Mouse (Mus musculus): Measurements from ENCODE around the gene Hecw2.
A peak's percentile ranks its signal among the peaks of the same experiment; 100 is the strongest.

The Hecw2 gene

DNA sequence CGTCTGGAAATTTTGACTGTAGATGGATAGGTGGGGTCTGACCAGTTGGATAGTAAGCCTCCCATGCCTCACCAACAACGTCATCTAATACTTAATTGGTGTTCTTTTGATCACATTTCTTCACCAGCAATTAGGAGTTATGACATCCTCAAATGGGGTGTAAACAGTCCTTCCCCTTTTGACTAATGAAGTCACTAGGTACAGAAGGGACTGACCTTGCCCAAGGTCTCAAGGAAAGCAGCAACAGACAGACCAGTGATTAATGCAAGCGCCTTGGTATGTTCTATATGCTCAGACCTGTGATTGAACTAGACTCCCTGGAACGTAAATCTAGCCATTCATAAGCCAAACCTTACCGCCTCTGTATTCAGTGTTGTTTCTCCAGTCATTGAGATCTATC lies 364.7 kb downstream of the Hecw2 start:
- no peak for DNase-seq (ENCODE audit: low spot score)

DNA sequence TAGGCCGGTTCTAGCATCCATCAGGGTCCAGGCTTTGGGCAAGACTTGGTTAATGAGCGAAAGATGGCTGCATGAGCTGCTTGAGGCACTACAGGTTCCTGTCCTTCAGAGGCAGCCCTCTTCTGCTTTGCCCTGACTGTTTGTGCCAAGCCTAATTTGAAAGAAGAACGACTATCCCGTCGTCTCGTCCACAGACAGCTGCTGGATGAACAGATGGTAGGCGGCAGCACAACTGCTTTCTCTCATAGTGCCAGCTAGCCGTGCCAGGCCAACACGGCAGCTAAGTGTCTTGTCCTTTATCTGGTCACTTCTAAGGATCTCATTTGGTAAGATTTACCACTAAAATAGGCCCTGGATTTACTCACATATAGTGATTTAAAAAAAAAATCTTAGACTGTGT lies 365.9 kb downstream of the Hecw2 start:
- DNase-seq (ENCODE audit: low spot score): no peak

DNA sequence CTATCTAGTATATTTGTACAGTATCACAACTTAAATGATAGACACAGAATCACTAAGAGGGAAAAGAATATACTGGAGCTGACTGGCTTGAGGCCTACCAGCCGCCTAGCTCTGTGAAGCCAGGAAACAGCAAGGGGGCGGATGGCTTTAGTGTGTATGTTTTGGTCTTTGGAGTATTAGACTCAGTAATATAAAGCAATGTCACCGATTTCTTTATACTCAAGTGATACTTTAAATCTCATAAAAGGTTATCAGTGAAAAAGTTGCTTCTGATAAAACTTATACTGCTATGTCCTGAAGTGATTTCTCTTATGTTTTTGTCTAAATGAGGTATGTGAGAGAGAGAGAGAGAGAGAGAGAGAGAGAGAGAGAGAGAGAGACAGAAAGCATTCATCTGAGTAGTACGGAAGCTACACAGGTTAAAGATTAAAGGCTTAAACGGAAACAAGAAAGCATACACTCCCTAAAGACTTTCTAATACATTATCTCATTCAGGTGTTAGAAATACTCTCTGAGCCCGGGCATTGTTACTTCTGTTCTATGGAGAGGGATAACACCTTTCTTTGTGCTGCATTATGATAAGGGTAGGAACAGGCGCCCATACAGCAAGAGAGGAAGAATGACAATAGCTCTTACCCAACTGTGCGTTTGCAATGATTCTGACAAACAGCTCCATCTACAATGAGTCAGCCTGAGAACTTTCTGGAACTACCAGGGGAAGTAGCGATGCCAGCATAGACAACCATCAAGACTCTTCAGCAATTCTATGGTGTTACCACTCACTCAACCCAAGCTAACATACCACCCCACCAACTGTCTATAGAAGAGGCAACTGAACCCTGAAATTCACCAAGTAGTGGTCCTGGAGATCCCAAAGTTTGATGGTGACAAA lies 370.3 kb downstream of the Hecw2 start:
- no peak for DNase-seq (ENCODE audit: low spot score)

DNA sequence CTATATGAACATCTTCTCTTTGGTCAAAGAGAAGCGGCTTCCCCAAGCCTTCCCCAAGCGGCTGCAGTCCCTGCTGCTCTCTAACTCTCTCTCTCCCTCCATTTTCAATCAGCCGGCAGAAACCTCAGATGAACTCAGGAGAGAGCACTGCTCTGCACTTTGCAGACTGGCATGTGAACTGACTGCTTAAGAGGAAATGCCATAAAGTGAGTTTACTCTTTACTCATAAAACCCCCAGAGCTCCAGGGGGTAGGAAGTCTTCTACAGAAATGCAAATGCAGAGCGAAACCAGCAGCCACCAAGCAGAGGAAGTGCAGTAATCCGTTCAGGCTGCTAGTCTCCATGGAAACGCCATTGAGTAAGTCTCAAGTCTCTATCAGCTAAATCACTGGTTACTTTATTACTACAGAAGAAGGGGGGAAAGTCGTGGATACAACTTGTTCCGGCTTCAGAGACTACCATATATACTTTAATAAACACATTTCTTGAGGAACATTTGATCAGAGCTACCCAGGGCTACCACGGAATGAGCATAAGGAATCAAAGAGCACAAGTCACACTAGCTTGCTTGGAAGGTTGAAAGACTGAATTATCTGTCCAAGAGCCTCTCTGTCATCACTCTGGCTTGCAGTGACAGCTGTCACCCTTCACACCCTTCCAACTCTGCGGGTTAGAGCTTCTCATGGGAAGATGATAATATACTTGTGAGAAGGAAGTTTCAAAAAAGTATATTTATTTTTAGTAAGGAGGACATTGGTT lies 371.1 kb downstream of the Hecw2 start:
- no peak for DNase-seq (ENCODE audit: low spot score)

DNA sequence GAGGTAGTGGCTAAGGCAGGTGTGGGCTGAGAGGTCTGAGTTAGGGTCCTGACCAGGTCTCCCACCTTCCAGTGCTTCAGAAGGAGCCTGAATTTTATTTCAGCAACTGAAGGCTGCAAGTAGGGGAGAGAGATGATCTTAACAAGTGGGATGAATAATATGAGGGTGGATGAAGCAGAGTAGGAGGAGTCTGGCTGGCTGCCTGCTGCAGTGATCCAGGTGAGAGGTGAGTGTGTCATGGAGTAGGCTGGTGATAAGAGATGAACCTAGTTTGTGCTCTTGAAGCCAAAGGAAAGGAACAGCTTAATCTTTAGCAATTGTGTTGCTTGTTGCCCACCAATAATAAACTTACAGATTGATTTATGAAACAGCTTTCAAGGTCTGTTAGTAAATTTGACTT lies 373.0 kb downstream of the Hecw2 start:
- no peak for DNase-seq (ENCODE audit: low spot score)

DNA sequence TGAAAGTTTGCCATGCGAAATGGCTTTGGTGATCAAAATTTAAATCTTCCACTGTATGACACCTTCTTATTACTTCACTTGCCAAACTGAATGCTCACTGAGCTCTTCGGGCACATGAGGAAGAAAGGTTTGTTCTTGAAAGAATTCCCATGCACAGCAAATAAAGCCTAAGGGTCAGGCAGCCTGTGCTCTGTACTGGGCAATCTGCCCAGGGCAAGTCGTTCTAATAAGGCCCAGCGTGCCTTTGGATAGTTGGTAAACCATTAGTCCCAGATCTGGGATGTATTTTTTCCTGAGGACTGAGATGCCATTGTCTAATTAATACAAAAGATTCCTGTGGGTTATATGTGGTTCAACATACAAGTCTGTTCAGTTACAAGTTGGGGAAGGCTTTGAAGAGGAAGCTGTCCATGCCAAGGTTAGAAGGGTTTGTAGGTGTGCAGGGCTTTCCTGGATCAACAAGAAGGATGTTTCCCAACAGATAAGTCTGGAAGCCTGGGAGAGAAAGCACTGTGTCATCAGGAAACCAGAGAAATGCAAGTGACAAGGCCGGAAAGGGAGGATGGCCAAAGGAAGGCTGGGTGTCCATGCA lies 374.8 kb downstream of the Hecw2 start:
- no peak for DNase-seq (ENCODE audit: low spot score)

DNA sequence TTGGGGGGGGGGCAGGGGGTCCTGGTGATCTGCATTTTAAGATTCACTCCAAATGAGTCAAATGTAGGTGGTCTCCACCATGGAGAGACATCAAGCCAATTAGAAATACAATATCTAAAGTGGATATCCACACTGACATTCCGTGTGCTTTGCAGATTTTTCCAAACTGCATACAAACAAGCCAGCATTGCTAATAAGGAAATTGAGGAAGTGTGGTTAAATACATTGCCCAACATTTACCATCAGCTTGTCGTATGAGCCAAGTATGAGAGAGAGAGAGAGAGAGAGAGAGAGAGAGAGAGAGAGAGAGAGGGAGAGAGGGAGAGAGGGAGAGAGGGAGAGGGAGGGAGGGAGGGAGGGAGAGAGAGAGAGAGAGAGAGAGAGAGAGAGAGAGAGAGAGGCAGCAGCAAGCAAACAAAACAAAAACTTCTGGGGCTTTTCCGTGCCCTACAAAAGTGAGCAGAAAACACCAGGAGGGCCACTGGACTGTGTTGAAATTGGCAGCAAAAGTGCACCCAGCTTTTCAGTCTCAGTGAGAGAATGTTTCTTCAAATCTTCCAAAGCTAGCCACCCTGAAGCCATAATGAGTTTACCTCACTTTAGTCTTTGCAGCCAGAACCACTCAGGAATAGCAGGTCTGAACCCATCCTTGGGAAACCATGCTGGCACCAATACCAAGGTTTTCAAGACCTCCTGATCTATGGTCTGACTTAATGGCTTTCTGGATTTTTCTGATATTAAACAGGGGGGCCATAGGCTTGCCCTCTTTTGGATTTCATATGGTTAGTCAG lies 376.7 kb downstream of the Hecw2 start:
- no peak for DNase-seq (ENCODE audit: low spot score)

DNA sequence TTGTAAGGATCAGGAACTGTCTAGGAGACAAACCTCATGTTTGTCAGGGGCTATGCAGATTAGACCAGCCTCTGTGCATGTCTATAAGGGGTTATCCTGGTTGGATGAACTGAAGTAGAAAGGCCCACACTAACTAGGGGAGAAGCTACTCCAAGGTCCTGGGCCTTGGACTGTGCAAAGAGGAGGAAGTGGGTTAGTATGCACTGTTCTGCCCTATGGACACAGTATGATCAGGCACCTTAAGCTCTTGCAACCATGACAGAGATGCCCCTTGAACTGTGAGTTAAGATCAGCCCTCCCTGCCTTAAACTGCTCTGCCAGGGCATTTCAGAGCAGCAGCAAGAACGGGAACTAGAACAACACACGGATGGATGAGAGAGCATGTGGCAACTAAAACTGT lies 378.6 kb downstream of the Hecw2 start:
- no peak for DNase-seq (ENCODE audit: low spot score)

DNA sequence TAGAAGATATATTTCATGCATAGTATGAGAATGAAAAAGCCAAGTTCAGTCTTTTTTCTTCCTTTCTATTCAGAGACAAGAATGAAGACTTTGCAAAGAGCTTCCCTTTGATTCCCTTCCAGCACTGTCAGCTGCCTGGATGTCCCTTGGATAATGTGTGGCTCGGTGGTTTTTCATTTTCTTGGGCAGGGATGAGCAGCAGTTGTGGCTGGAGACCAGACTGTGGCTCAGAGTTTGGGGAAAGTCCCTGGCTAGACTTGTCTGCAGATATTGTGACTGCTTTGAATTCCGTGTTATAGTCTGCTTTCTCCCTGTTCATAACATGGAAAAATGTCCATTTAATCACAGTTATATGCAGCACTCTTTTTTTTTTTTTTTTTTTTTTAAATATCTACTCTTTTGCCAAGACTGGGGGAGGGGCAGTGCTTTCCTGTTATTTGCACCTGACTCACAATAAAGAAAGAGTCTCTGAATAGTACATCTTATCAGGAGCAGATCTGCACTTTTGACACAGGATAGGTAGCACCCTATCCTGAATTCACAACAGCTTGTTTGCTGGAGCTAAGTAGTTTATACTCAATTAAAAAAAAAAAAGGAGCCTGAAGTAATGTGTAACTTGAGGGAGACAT lies 380.8 kb downstream of the Hecw2 start:
- no peak for DNase-seq (ENCODE audit: low spot score)

DNA sequence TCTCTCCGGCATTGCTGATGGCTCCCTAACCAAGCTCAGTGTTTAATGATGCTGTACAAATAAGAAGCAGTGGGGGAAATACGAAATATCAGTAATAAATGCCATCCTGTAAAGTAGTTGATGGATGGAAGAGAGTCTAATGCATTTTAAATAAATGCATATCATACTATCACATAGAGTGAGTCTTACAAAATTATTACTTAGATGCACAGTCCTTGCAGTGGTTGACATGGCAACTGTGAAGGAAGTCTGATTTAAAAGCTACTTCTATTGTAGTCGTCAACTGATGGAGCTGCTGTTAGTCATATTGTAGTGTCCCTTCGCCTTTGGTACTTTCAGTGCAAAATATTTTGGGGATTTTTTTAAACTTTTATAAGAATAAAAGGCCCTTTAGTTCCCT lies 383.0 kb downstream of the Hecw2 start:
- no peak for DNase-seq (ENCODE audit: low spot score)

DNA sequence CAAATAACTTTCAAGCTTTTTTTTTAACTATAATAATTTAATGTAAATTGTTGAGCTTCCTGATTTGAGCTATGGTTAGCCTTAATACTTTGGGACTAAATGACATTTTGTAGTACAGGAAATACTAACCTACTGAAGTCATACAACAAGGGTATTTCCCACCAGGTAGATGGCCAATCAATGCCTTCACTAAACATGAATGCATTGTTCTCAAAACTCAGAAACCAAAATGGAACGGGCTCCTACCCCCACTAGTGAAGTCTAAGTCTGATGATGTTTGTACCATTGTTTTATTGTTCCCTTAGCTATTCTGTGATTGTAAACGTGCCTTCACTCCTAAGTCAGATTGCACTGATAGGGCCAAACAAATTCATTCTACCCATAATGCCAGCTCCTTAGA lies 386.7 kb downstream of the Hecw2 start:
- no peak for DNase-seq (ENCODE audit: low spot score)

DNA sequence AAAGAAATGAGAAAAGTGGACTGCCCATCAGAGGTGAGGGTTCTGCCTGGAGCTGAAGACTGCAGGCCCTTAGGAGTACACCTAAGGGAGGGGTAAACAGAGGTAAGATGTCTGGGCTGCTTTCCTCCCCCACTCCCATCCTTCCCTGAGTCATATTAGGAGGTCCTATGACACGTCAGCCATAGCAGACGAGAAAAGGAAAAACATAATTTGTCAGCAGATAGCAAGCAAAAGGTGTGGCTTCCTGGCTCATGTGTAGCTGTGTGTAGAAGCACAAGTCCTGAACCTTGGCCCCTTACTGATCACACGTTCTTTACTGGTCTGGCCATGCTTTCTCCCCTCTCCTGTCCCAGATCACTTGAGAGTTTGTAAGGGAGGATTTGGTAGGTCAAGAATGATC lies 397.2 kb downstream of the Hecw2 start:
- no peak for DNase-seq (ENCODE audit: low spot score)

DNA sequence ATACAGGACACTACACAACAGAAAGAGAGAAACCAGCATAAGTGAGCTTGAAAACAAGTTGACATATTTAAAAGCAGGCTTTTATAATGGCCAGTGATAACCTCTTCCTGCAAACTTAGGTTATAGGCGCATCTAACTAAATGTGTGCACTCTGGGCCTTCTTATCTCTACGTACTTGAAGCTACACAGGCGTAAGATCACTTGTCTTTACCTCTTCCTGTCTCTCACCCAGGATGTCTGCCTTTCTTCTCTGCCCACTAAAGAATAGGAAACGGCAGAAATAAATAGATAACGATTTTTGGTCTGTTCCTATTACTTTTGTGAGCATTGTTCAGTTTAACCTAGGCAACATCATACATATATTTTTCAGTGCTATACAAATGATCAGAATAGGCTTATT lies 397.9 kb downstream of the Hecw2 start:
- no peak for DNase-seq (ENCODE audit: low spot score)

DNA sequence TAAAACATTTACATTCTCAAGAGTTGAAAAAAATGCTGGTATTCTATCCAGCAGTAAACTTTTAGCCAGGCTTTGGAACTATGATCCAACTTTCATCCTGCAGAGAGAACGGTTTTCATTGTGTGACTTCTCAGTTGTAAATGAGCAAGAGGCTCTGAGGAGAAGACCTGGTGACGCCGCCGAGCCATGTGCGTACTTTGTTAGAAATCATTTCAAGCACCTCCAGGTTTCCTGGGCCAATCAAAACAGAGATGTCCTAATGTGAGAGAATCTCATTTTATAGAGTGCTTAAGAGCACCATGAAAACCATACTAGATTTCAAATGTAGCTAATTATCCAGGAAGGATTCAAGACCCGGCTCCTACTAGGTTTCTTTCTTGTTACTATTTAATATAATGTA lies 398.7 kb downstream of the Hecw2 start:
- DNase-seq (ENCODE audit: low spot score): no peak

DNA sequence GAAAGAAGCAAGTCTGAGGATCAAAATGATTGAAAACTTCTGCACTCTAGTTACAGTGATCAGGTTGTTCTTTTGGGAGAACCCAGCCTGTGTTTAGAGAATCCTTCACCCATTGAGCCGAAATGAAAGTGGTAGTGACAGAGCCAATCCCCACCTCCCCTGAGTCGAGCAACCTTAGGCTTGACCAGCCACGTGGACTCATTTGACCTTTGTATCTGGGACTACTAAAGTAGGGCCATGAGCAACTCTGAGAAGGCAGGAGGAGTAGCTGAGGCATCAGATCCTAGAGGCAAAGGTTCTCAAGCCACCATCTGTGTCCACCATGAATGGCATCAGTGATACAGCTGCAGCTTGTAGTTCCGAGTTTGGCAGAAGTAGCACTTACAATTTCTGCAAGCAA lies 399.4 kb downstream of the Hecw2 start:
- DNase-seq (ENCODE audit: low spot score): no peak

DNA sequence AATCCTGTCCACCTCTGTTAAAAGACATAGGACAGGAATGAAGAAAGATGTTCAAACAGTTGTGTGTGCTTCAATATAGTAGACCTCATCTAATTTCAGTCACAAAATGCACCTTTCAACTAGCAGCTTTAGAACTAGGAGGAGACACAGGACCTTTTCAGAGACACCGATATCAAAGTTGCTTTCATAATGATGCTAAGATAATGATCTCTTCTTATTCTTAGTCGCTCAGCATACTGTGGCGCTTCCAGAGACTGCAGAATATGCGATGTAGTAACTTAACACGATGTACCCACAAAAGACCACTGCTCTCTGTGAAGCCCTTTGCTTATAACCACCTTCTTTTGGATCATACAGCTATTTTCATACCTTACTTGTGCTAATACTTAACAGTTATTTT lies 399.9 kb downstream of the Hecw2 start:
- no peak for DNase-seq (ENCODE audit: low spot score)

DNA sequence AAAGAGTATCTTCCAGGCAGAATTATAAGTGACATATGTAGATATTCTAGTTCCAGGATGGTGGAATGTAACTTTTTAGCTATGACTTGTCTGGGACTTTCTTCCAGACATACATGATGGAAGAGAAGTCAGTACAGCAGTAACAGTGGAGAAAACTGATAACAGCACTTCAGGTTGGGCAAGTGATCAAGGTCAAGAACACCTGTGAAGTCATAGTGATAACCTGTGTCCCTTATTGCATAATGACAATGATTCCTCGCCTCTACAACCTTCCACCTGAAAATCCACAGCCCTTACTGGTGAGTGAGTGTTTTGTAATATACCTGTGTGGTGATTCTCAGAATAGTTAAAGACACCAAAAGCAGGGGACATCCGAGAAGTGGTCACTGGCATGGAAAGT lies 400.7 kb downstream of the Hecw2 start:
- no peak for DNase-seq (ENCODE audit: low spot score)

DNA sequence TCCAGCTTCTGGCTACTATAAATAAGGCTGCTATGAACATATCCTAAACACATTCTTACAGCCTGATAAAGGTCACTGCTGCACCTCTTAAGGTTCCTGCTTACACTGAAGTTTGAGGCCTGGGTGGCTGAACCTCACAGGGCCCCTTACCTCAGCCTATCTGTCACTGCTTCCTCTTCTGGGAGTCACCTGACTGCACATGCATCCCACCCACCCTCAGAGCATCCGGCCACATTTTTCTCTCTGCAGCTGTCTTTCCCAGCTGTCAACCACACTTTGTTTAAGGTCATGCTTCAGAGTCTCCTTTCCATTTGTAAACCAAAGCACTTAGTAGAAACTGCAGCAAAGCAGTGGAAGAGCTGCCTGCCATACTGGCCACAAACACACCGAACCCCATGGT lies 403.6 kb downstream of the Hecw2 start:
- DNase-seq (ENCODE audit: low spot score): no peak

DNA sequence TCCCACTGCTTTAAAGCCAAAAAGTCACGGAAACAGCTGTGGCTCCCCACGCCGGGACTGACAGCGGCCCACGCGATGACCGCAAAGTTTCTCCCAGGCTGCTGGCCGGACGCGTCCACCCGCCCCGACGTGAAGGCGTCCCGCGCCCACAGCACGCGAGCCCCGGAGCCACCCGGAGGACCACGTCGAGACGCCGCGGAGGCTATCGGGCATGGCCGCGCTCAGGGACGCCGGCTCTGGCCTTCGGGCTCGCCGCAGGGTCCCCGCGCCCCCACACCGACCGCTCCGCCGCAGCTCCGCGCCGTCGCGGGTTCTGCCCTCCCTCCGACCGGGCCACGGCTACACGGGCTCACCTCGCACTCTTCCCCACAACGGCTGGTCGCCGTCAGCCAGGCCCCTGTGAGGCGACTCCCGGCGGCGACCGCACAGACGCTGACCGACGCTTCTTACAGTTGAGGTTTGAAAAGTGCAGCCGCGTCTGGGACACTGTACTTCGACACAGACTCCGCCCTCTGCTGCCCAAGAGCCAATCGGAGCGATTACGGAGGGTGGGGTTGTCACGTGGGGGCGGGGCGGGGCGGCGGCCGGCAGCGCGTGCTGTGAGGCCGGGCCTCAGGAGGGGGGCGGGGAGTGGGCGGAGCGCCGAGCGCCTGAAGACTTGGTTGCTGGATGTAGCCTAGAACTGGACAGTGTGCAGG lies 410.1 kb downstream of the Hecw2 start, which contains the start of gene Stk17b:
Gene Stk17b, minus strand, starts transcription at position 504 of the 698 bp plus-strand sequence.
- DNase-seq (ENCODE audit: low spot score): peak; percentile 57

DNA sequence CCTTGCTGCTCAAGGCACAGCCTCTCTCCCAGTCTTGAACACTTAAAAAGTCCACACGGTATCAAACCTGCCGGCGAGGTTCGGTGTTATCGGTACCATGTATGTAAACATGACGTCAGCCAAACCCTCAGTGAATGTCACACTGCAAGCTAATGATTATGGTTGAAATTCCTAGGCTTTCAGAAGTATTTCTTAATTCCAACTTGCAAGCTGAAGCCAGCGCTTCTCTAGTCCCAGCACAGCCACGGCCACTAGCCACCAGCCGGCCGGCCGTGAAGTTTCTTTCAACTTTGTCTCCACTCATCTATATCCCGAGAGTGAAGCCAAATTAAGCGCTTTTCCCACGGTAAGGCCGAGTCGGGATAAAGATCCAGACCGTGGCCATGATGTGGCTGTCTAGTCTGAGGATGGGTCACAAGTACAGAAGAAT lies 410.7 kb downstream of the Hecw2 start:
- DNase-seq (ENCODE audit: low spot score): no peak

DNA sequence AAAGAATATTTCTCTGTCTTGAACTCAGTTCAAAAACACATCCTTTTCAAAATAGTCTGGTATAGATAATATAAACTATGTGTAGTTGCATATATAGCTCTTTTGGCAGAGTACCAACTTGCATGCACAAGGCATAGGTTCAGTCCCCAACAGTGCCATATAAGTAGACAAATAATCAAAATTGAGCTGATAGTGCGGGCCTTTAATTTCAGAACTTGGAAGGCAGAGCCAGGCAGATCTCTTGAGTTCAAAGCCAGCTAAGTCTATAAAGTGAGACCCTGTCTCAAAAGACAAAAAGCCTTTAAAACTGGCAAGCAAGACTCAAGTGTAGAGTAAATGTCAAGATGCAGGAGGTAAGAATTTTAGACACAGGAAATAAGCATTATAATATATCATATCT lies 412.0 kb downstream of the Hecw2 start:
- no peak for DNase-seq (ENCODE audit: low spot score)

Measured in urinary bladder, postnatal 10 days (tissue).